Mouse (Mus musculus) olfactory bulb, adult 2 months (tissue): Measurements from ENCODE around the gene Cacna1d. TPM values are rescaled to one million over a fixed set of nuclear protein-coding genes. Genes with fewer than 3 reads are reported as not detected.

Experiments used
- H3K27ac ChIP-seq: fragments of 200-500 bp; 2 replicates; pipeline ENCODE4 v1.5.1; 2012; ENCODE audit warnings: low read depth, low read length; ENCODE audit not compliant: insufficient read depth
- H3K4me1 ChIP-seq: fragments of 200-500 bp; 2 replicates; pipeline ENCODE4 v1.6.1; 2012; ENCODE audit warnings: low read length; ENCODE audit not compliant: control insufficient read depth, insufficient read depth
- H3K4me3 ChIP-seq: fragments of 200-500 bp; 2 replicates; pipeline ENCODE4 v1.5.1; 2012; ENCODE audit warnings: mild to moderate bottlenecking, low read depth, low read length, moderate library complexity; ENCODE audit not compliant: insufficient read depth
- CTCF ChIP-seq: fragments of 200-500 bp; IDR thresholded peaks from 2 replicates; pipeline ENCODE4 v1.5.1; 2012; ENCODE audit warnings: low read depth, mild to moderate bottlenecking, low read length, moderate library complexity; ENCODE audit not compliant: insufficient read depth
- POLR2A ChIP-seq: fragments of 200-500 bp; IDR thresholded peaks from 2 replicates; pipeline ENCODE4 v1.6.1; 2012; ENCODE audit warnings: mild to moderate bottlenecking, low read depth, low read length, moderate library complexity; ENCODE audit not compliant: insufficient read depth
- WGBS: fragments of 180-500 bp; shearing (Covaris S2); methylation state at CpG from one replicate; pipeline ENCODE4 v1.1.7; 2018; 5-methylcytosine and 5-hydroxymethylcytosine counted together
- polyA plus RNA-seq: library from polyadenylated mRNA; stranded (reverse); fragments of >200 nt; gene quantifications from 2 replicates; pipeline ENCODE4 v1.2.4, GENCODE M21; 2012; ENCODE audit warnings: low replicate concordance; ENCODE audit not compliant: missing spikeins, insufficient read depth, insufficient read length

Cacna1d gene
- polyA plus RNA-seq, 1 experiment, result 140 TPM

- no peaks in the 10 kb centered on the region; the same call in 1 of the 2 replicates for H3K4me1 ChIP-seq
- H3K27ac ChIP-seq, result peak overlapping the region; percentile 41; the same call in 1 of the 2 replicates
- WGBS, result 29% methylated on average over 5 of the region's 5 CpGs
- no peak for TF ChIP-seq CTCF
- TF ChIP-seq POLR2A, result no peak
- H3K4me3 ChIP-seq, result no peak overlapping the region
Measured at GRCm38 (mm10) chr14:30365866-30366265, 125.4 kb downstream of the Cacna1d start.

GRCm38 (mm10) chr14:30363487-30364167 is 127.6 kb downstream of the Cacna1d start:
- H3K4me3 ChIP-seq, result no peak overlapping the region
- WGBS, result 68% methylated on average over 3 of the region's 3 CpGs
- no peak overlapping the region for H3K27ac ChIP-seq
- H3K4me1 ChIP-seq, result no peaks in the 10 kb centered on the region
- TF ChIP-seq CTCF (no peak), POLR2A (no peak)

- no peak overlapping the region for H3K27ac ChIP-seq
- H3K4me3 ChIP-seq, result no peak overlapping the region
- WGBS, result 82% methylated on average over 4 of the region's 4 CpGs
- no peak for TF ChIP-seq POLR2A
- no peak for TF ChIP-seq CTCF
- H3K4me1 ChIP-seq, result no peaks in the 10 kb centered on the region
Measured at GRCm38 (mm10) chr14:30362370-30362769, 128.9 kb downstream of the Cacna1d start.

- TF ChIP-seq POLR2A (no peak), CTCF (no peak)
- H3K27ac ChIP-seq, result no peak overlapping the region
- no peaks in the 10 kb centered on the region for H3K4me1 ChIP-seq
- 79% methylated on average over 4 of the region's 4 CpGs for WGBS
- no peak overlapping the region for H3K4me3 ChIP-seq
Measured at GRCm38 (mm10) chr14:30360478-30360877, 130.8 kb downstream of the Cacna1d start.

GRCm38 (mm10) chr14:30360004-30360403 is 131.3 kb downstream of the Cacna1d start:
- no peak overlapping the region for H3K27ac ChIP-seq
- 67% methylated on average over 6 of the region's 6 CpGs for WGBS
- no peaks in the 10 kb centered on the region for H3K4me1 ChIP-seq
- TF ChIP-seq CTCF (no peak), POLR2A (no peak)
- no peak overlapping the region for H3K4me3 ChIP-seq

GRCm38 (mm10) chr14:30358028-30358427 is 133.2 kb downstream of the Cacna1d start:
- Histone ChIP-seq H3K4me3 (no peak overlapping the region), H3K27ac (no peak overlapping the region), H3K4me1 (no peaks in the 10 kb centered on the region; the same call in 1 of the 2 replicates)
- TF ChIP-seq CTCF (no peak), POLR2A (no peak)
- whole genome bisulfite sequencing, result 80% methylated on average over 1 of the region's 1 CpGs

GRCm38 (mm10) chr14:30356456-30356855 is 134.8 kb downstream of the Cacna1d start:
- Histone ChIP-seq H3K27ac (no peak overlapping the region), H3K4me1 (no peaks in the 10 kb centered on the region; the same call in 1 of the 2 replicates), H3K4me3 (no peak overlapping the region)
- 89% methylated on average over 3 of the region's 3 CpGs for WGBS
- TF ChIP-seq CTCF (no peak), POLR2A (no peak)

- Histone ChIP-seq H3K4me3 (no peak overlapping the region), H3K27ac (peak overlapping the region; percentile 91; the same call in 1 of the 2 replicates)
- WGBS, result 65% methylated on average over 3 of the region's 3 CpGs
Measured at GRCm38 (mm10) chr14:30354761-30355160, 136.5 kb downstream of the Cacna1d start.

GRCm38 (mm10) chr14:30354127-30354463 is 137.2 kb downstream of the Cacna1d start:
- peaks cover 5% of the 10 kb centered on the region for H3K4me1 ChIP-seq
- H3K27ac ChIP-seq, result peak overlapping the region; percentile 91
- TF ChIP-seq POLR2A (no peak), CTCF (no peak)
- 6% methylated on average over 8 of the region's 8 CpGs for WGBS
- H3K4me3 ChIP-seq, result peak overlapping the region; percentile 89

More at GRCm38 (mm10) chr14:30354761-30355160, 136.5 kb downstream of the Cacna1d start:
- peaks cover 3% of the 10 kb centered on the region for H3K4me1 ChIP-seq
- no peak for TF ChIP-seq POLR2A
- TF ChIP-seq CTCF, result no peak
